Mouse (Mus musculus) limb, embryonic 14.5 days (tissue): ENCODE data around the gene Lrp8. TPM values are rescaled to one million over a fixed set of nuclear protein-coding genes. Genes with fewer than 3 reads are reported as not detected.
A peak's percentile ranks its signal among the peaks of the same experiment; 100 is the strongest.

Source experiments
- ATAC-seq: fragments of 200-750 bp; cut with Nextera tagmentation; 2 replicates; pipeline ENCODE4 v1.8.0; 2017; ENCODE audit warnings: low read depth, moderate number of reproducible peaks, moderate TSS enrichment; ENCODE audit not compliant: low FRiP score
- DNase-seq: peaks from one replicate; pipeline ENCODE4 v3.0.0-alpha.2; 2015; ENCODE audit warnings: low spot score
- H3K27ac ChIP-seq: fragments of 300-500 bp; sonication (generic); replicated peaks from 2 replicates; pipeline ENCODE4 v1.5.1; 2014; ENCODE audit warnings: low read depth, mild to moderate bottlenecking, low read length, moderate library complexity, mixed read lengths
- H3K27me3 ChIP-seq: fragments of 300-500 bp; sonication (generic); 2 replicates; pipeline ENCODE4 v1.6.1; 2014; ENCODE audit warnings: low read length, mixed read lengths; ENCODE audit not compliant: control insufficient read depth, insufficient read depth
- H3K36me3 ChIP-seq: fragments of 300-500 bp; sonication (generic); 2 replicates; pipeline ENCODE4 v1.6.1; 2014; ENCODE audit warnings: mild to moderate bottlenecking, low read length, moderate library complexity, mixed read lengths; ENCODE audit not compliant: control insufficient read depth, insufficient read depth
- H3K4me1 ChIP-seq: fragments of 300-500 bp; sonication (generic); 2 replicates; pipeline ENCODE4 v1.6.1; 2014; ENCODE audit warnings: antibody characterized with exemption, low read length, mixed read lengths; ENCODE audit not compliant: control insufficient read depth, insufficient read depth
- H3K4me2 ChIP-seq: fragments of 300-500 bp; sonication (generic); replicated peaks from 2 replicates; pipeline ENCODE4 v1.6.1; 2014; ENCODE audit warnings: low read depth, mild to moderate bottlenecking, low read length, moderate library complexity; ENCODE audit not compliant: severe bottlenecking
- H3K4me3 ChIP-seq: fragments of 300-500 bp; sonication (generic); replicated peaks from 2 replicates; pipeline ENCODE4 v1.5.1; 2014; ENCODE audit warnings: low read length
- H3K9ac ChIP-seq: fragments of 300-500 bp; sonication (generic); 2 replicates; pipeline ENCODE4 v1.6.1; 2014; ENCODE audit warnings: mild to moderate bottlenecking, low read depth, low read length, moderate library complexity; ENCODE audit not compliant: severe bottlenecking
- H3K9me3 ChIP-seq: fragments of 300-500 bp; sonication (generic); 2 replicates; pipeline ENCODE4 v1.6.1; 2016; ENCODE audit warnings: low read length; ENCODE audit not compliant: control insufficient read depth
- POLR2A ChIP-seq: fragments of 200-500 bp; IDR thresholded peaks from 2 replicates; pipeline ENCODE4 v1.8.0; 2012; ENCODE audit warnings: inconsistent platforms, mild to moderate bottlenecking, moderate library complexity, borderline replicate concordance; ENCODE audit not compliant: insufficient read depth, insufficient read length; ENCODE audit errors: extremely low read depth
- WGBS: fragments of 180-500 bp; shearing (Covaris S2); extraction: QIAGEN DNeasy Blood & Tissue Kit; methylation state at CpG from one replicate; pipeline ENCODE4 v1.1.7; 2014; 5-methylcytosine and 5-hydroxymethylcytosine counted together
- polyA plus RNA-seq, 2 experiments: library from polyadenylated mRNA; depleted of rRNA in 1 of 2; stranded (reverse) in 1 of 2; unstranded in 1 of 2; fragments of >200 nt; fragmentation: Nextera tagmentation in 1 of 2; extraction: Ambion mirVana in 1 of 2; gene quantifications; 2 replicates each; pipeline versions ENCODE4 v1.2.1 to v1.2.3; 2012 to 2014

Lrp8 gene
- polyA plus RNA-seq, 2 experiments, result 3.2 to 10.5 TPM

DNA sequence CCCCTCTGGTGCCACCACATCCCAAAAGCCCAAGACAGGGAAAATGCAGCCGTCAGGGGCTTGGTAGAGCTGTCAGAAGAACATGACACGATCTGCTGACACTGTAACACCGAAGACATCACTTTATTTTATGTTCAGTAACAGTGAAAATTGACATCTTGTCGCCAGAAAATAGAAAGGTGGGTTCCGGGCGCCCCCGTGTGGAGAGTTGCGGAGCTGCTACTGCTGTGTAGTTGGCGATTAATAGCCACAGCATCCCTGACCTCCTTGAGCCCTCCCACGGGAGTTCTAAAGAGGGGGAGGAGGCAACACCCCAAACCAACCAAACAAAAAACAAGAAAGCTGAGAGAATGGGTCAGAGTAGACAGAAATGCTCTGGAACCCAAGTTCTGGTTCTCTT, 42.9 kb downstream of the Lrp8 start:
- no peaks in the 10 kb centered on the region for H3K9me3 ChIP-seq
- H3K27me3 ChIP-seq, result peaks cover 13% of the 10 kb centered on the region; the same call in 1 of the 2 replicates
- H3K27ac ChIP-seq, result no peak overlapping the region
- WGBS, result 4% methylated on average over 10 of the region's 10 CpGs
- H3K9ac ChIP-seq, result no peak overlapping the region
- DNase-seq (peak; percentile 63), ATAC-seq (no peak)
- no peak for TF ChIP-seq POLR2A
- no peak overlapping the region for H3K4me3 ChIP-seq
- H3K4me2 ChIP-seq, result no peak overlapping the region
- H3K4me1 ChIP-seq, result no peaks in the 10 kb centered on the region
- H3K36me3 ChIP-seq, result no peaks in the 10 kb centered on the region

DNA sequence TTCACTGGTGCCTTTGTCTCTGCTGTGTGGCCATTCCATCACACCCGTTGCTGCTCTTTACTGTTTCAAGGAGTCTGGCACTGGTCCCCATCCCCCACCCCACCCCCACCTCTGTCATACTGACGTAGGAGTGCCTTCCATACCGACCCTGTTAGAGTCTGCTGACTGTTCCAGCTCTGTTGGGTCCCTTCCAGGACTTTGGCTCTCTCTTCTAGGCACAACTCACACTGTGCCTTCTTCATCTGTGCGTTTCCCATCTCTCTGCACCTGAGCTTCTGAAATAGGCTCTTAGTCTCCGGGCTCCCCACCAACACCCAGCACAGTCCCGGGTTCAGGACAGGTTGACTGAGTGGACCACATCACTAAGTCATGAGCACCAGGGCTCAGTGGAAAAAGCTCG, 44.7 kb downstream of the Lrp8 start:
- no peak for DNase-seq
- WGBS, result 73% methylated on average over 7 of the region's 7 CpGs
- Histone ChIP-seq H3K4me3 (no peak overlapping the region), H3K4me2 (no peak overlapping the region), H3K9me3 (no peaks in the 10 kb centered on the region), H3K27me3 (peaks cover 13% of the 10 kb centered on the region; the same call in 1 of the 2 replicates), H3K9ac (no peak overlapping the region), H3K27ac (no peak overlapping the region), H3K36me3 (no peaks in the 10 kb centered on the region), H3K4me1 (no peaks in the 10 kb centered on the region)
- ATAC-seq, result no peak
- TF ChIP-seq POLR2A, result no peak

GRCm38 (mm10) chr4:107848546-107848945, 46.5 kb downstream of the Lrp8 start:
- Histone ChIP-seq H3K9ac (no peak overlapping the region), H3K36me3 (no peaks in the 10 kb centered on the region), H3K27ac (no peak overlapping the region), H3K9me3 (no peaks in the 10 kb centered on the region), H3K4me2 (no peak overlapping the region), H3K4me1 (no peaks in the 10 kb centered on the region), H3K4me3 (no peak overlapping the region), H3K27me3 (peaks cover 13% of the 10 kb centered on the region; the same call in 1 of the 2 replicates)
- TF ChIP-seq POLR2A, result no peak
- DNase-seq (no peak), ATAC-seq (no peak)
- WGBS, result 81% methylated on average over 5 of the region's 5 CpGs

GRCm38 (mm10) chr4:107849621-107850020, 47.6 kb downstream of the Lrp8 start:
- Histone ChIP-seq H3K36me3 (no peaks in the 10 kb centered on the region), H3K4me2 (no peak overlapping the region), H3K4me3 (no peak overlapping the region), H3K9me3 (no peaks in the 10 kb centered on the region), H3K27ac (no peak overlapping the region), H3K27me3 (peaks cover 13% of the 10 kb centered on the region; the same call in 1 of the 2 replicates), H3K4me1 (no peaks in the 10 kb centered on the region), H3K9ac (no peak overlapping the region)
- DNase-seq (no peak), ATAC-seq (no peak)
- no peak for TF ChIP-seq POLR2A
- WGBS, result 77% methylated on average over 9 of the region's 9 CpGs

DNA sequence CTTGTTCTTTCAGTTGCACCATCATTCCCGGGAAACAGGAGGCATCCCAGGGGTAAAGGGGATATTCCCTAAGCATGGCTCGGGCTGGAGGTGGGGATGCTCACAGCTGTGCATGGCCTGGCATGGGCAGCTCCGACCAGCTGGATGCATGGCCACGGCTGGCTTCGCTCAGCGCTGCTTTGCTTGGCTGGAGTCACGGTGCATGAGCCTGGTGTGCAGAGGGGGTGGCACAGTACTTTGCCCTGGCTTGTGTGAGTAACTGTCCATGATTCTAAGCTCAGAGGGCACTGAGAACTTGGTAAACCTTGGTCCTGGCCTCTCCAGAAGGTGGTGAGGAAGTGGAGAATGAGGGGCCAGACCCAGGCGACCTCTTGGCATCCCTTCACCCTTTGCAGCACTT, 48.0 kb downstream of the Lrp8 start:
- Histone ChIP-seq H3K4me3 (no peak overlapping the region), H3K9ac (no peak overlapping the region), H3K27ac (no peak overlapping the region), H3K36me3 (no peaks in the 10 kb centered on the region), H3K4me2 (no peak overlapping the region), H3K4me1 (no peaks in the 10 kb centered on the region), H3K9me3 (no peaks in the 10 kb centered on the region), H3K27me3 (peaks cover 13% of the 10 kb centered on the region; the same call in 1 of the 2 replicates)
- DNase-seq (no peak), ATAC-seq (no peak)
- 90% methylated on average over 8 of the region's 8 CpGs for WGBS
- no peak for TF ChIP-seq POLR2A

- ATAC-seq (no peak), DNase-seq (no peak)
- Histone ChIP-seq H3K27me3 (no peaks in the 10 kb centered on the region), H3K27ac (no peak overlapping the region), H3K4me1 (no peaks in the 10 kb centered on the region), H3K9ac (no peak overlapping the region), H3K36me3 (no peaks in the 10 kb centered on the region), H3K9me3 (no peaks in the 10 kb centered on the region), H3K4me2 (no peak overlapping the region), H3K4me3 (no peak overlapping the region)
- TF ChIP-seq POLR2A, result no peak
- 90% methylated on average over 8 of the region's 8 CpGs for WGBS
These were observed 51.3 kb downstream of the Lrp8 start for GRCm38 (mm10) chr4:107853333-107853732.
